Mouse (Mus musculus): Measurements from ENCODE around the gene Ikzf4. TPM values are rescaled to one million over a fixed set of nuclear protein-coding genes. Genes with fewer than 3 reads are reported as not detected.

Ikzf4 gene
- polyA plus RNA-seq, 1 experiment: 0.05 TPM

GRCm38 (mm10) chr10:128646139-128647089, 623 bp upstream of the Ikzf4 start:
- TF ChIP-seq FOSL1 (IDR thresholded peaks at IDR 0.05; ENCODE audit: insufficient read depth, low read length, poor library complexity, severe bottlenecking): no peak
- Histone ChIP-seq H3K4me3 (ENCODE audit: insufficient read depth, poor library complexity, severe bottlenecking) (no peak overlapping the region), H3ac (ENCODE audit: control insufficient read depth, insufficient read length, low read depth) (no peak overlapping the region), H3K36me3 (ENCODE audit: control insufficient read depth, insufficient read depth) (no peaks in the 10 kb centered on the region), H3K79me2 (ENCODE audit: control insufficient read depth, insufficient read depth) (no peaks in the 10 kb centered on the region), H3K27me3 (ENCODE audit: control insufficient read depth, insufficient read depth, insufficient read length) (peaks cover 3% of the 10 kb centered on the region), H3K79me3 (ENCODE audit: low read depth) (no peaks in the 10 kb centered on the region)

GRCm38 (mm10) chr10:128642749-128643148, 3.0 kb downstream of the Ikzf4 start:
- TF ChIP-seq CTCF (IDR thresholded peaks at IDR 0.05; ENCODE audit: control insufficient read depth, insufficient read depth, insufficient read length) (no peak), USF1 (IDR thresholded peaks at IDR 0.05; ENCODE audit: low read depth) (no peak), MAX (IDR thresholded peaks at IDR 0.05) (no peak), MYOG (IDR thresholded peaks at IDR 0.05; ENCODE audit: control insufficient read depth, extremely low read depth, insufficient read length) (no peak), CEBPB (IDR thresholded peaks at IDR 0.05; ENCODE audit: low read depth) (no peak), FOSL1 (IDR thresholded peaks at IDR 0.05; ENCODE audit: insufficient read depth, low read length, poor library complexity, severe bottlenecking) (no peak), MYOD1 (IDR thresholded peaks at IDR 0.05; ENCODE audit: control insufficient read depth, insufficient read length, low read depth) (no peak)

GRCm38 (mm10) chr10:128641871-128642270, 3.9 kb downstream of the Ikzf4 start:
- no peak overlapping the region for H3ac ChIP-seq (ENCODE audit: control insufficient read depth, insufficient read length, low read depth)
- H3K79me2 ChIP-seq (ENCODE audit: control insufficient read depth, insufficient read depth): no peaks in the 10 kb centered on the region
- H3K36me3 ChIP-seq (ENCODE audit: control insufficient read depth, insufficient read depth): no peaks in the 10 kb centered on the region
- H3K27me3 ChIP-seq (ENCODE audit: control insufficient read depth, insufficient read depth, insufficient read length): peaks cover 3% of the 10 kb centered on the region
- no peak overlapping the region for H3K4me3 ChIP-seq (ENCODE audit: insufficient read depth, poor library complexity, severe bottlenecking)
- no peak for TF ChIP-seq USF1 (IDR thresholded peaks at IDR 0.05; ENCODE audit: low read depth)
- TF ChIP-seq FOSL1 (IDR thresholded peaks at IDR 0.05; ENCODE audit: insufficient read depth, low read length, poor library complexity, severe bottlenecking): no peak
- no peak for TF ChIP-seq CTCF (IDR thresholded peaks at IDR 0.05; ENCODE audit: control insufficient read depth, insufficient read depth, insufficient read length)
- TF ChIP-seq MYOD1 (IDR thresholded peaks at IDR 0.05; ENCODE audit: control insufficient read depth, insufficient read length, low read depth): no peak
- no peak for TF ChIP-seq MYOG (IDR thresholded peaks at IDR 0.05; ENCODE audit: control insufficient read depth, extremely low read depth, insufficient read length)
- no peak for TF ChIP-seq CEBPB (IDR thresholded peaks at IDR 0.05; ENCODE audit: low read depth)
- no peaks in the 10 kb centered on the region for H3K79me3 ChIP-seq (ENCODE audit: low read depth)

More at GRCm38 (mm10) chr10:128642749-128643148, 3.0 kb downstream of the Ikzf4 start:
- Histone ChIP-seq H3K4me3 (ENCODE audit: insufficient read depth, poor library complexity, severe bottlenecking) (no peak overlapping the region), H3K79me2 (ENCODE audit: control insufficient read depth, insufficient read depth) (no peaks in the 10 kb centered on the region), H3K27me3 (ENCODE audit: control insufficient read depth, insufficient read depth, insufficient read length) (peaks cover 3% of the 10 kb centered on the region), H3K79me3 (ENCODE audit: low read depth) (no peaks in the 10 kb centered on the region), H3K36me3 (ENCODE audit: control insufficient read depth, insufficient read depth) (no peaks in the 10 kb centered on the region), H3ac (ENCODE audit: control insufficient read depth, insufficient read length, low read depth) (no peak overlapping the region)

GRCm38 (mm10) chr10:128640891-128641290, 4.9 kb downstream of the Ikzf4 start:
- Histone ChIP-seq H3K4me3 (ENCODE audit: insufficient read depth, poor library complexity, severe bottlenecking) (no peak overlapping the region), H3K79me3 (ENCODE audit: low read depth) (no peaks in the 10 kb centered on the region), H3K79me2 (ENCODE audit: control insufficient read depth, insufficient read depth) (no peaks in the 10 kb centered on the region), H3ac (ENCODE audit: control insufficient read depth, insufficient read length, low read depth) (no peak overlapping the region), H3K27me3 (ENCODE audit: control insufficient read depth, insufficient read depth, insufficient read length) (peaks cover 4% of the 10 kb centered on the region), H3K36me3 (ENCODE audit: control insufficient read depth, insufficient read depth) (no peaks in the 10 kb centered on the region)
- TF ChIP-seq MYOG (IDR thresholded peaks at IDR 0.05; ENCODE audit: control insufficient read depth, extremely low read depth, insufficient read length) (no peak), CTCF (IDR thresholded peaks at IDR 0.05; ENCODE audit: control insufficient read depth, insufficient read depth, insufficient read length) (no peak), FOSL1 (IDR thresholded peaks at IDR 0.05; ENCODE audit: insufficient read depth, low read length, poor library complexity, severe bottlenecking) (no peak), USF1 (IDR thresholded peaks at IDR 0.05; ENCODE audit: low read depth) (no peak), MAX (IDR thresholded peaks at IDR 0.05) (no peak), CEBPB (IDR thresholded peaks at IDR 0.05; ENCODE audit: low read depth) (no peak), MYOD1 (IDR thresholded peaks at IDR 0.05; ENCODE audit: control insufficient read depth, insufficient read length, low read depth) (no peak)

GRCm38 (mm10) chr10:128639999-128640398, 5.8 kb downstream of the Ikzf4 start:
- no peaks in the 10 kb centered on the region for H3K79me3 ChIP-seq (ENCODE audit: low read depth)
- peaks cover 7% of the 10 kb centered on the region for H3K27me3 ChIP-seq (ENCODE audit: control insufficient read depth, insufficient read depth, insufficient read length)
- H3ac ChIP-seq (ENCODE audit: control insufficient read depth, insufficient read length, low read depth): no peak overlapping the region
- TF ChIP-seq CTCF (IDR thresholded peaks at IDR 0.05; ENCODE audit: control insufficient read depth, insufficient read depth, insufficient read length) (no peak), MYOG (IDR thresholded peaks at IDR 0.05; ENCODE audit: control insufficient read depth, extremely low read depth, insufficient read length) (no peak), MYOD1 (IDR thresholded peaks at IDR 0.05; ENCODE audit: control insufficient read depth, insufficient read length, low read depth) (no peak), CEBPB (IDR thresholded peaks at IDR 0.05; ENCODE audit: low read depth) (no peak), FOSL1 (IDR thresholded peaks at IDR 0.05; ENCODE audit: insufficient read depth, low read length, poor library complexity, severe bottlenecking) (no peak), MAX (IDR thresholded peaks at IDR 0.05) (no peak), USF1 (IDR thresholded peaks at IDR 0.05; ENCODE audit: low read depth) (no peak)
- H3K79me2 ChIP-seq (ENCODE audit: control insufficient read depth, insufficient read depth): no peaks in the 10 kb centered on the region
- no peak overlapping the region for H3K4me3 ChIP-seq (ENCODE audit: insufficient read depth, poor library complexity, severe bottlenecking)
- no peaks in the 10 kb centered on the region for H3K36me3 ChIP-seq (ENCODE audit: control insufficient read depth, insufficient read depth)

Measured in C2C12 (cell line).